Mouse (Mus musculus): ENCODE results near the gene A230050P20Rik. TPM values are rescaled to one million over a fixed set of nuclear protein-coding genes. Genes with fewer than 3 reads are reported as not detected.

The A230050P20Rik gene
- 1 to 10 TPM; 5.7 to 6.0 TPM for total RNA-seq (2023)

GRCm38 (mm10) chr9:20868448-20869001, at the start of gene A230050P20Rik:
TSS of gene A230050P20Rik (plus strand) at chr9:20868642.

GRCm38 (mm10) chr9:20879097-20879792, 10.8 kb downstream of the A230050P20Rik start, which contains the start of gene Angptl6:
TSS of gene Angptl6 (minus strand) at chr9:20879727.

GRCm38 (mm10) chr9:20887704-20888385, 19.4 kb downstream of the A230050P20Rik start, which contains the start of gene Ppan:
TSS of gene Ppan (plus strand) at chr9:20888175.

GRCm38 (mm10) chr9:20898511-20899073, 30.1 kb downstream of the A230050P20Rik start, which contains the start of gene Eif3g:
TSS of gene Eif3g (minus strand) at chr9:20898623.

Other genes with a start within 250 kb of the A230050P20Rik start
- 100 to 1,000 TPM; 321 to 327 TPM for gene Ubl5, start 225.8 kb upstream of the A230050P20Rik start, total RNA-seq (2023)
- gene Fbxl12, start 223.9 kb upstream of the A230050P20Rik start, total RNA-seq (2023): 10 to 100 TPM; 18.3 to 21.1 TPM
- gene Pin1, start 216.5 kb upstream of the A230050P20Rik start, total RNA-seq (2023): 1 to 10 TPM; 7.9 to 8.7 TPM
- gene Olfm2, start 122.3 kb upstream of the A230050P20Rik start, total RNA-seq (2023): not detected
- gene Col5a3, start 53.6 kb upstream of the A230050P20Rik start, total RNA-seq (2023): under 1 TPM; 0.68 to 0.83 TPM
- not detected for gene Rdh8, start 50.1 kb upstream of the A230050P20Rik start, total RNA-seq (2023)
- under 1 TPM; 0.22 to 0.51 TPM for gene Angptl6, start 11.1 kb downstream of the A230050P20Rik start, total RNA-seq (2023)
- gene Ppan, start 19.5 kb downstream of the A230050P20Rik start, total RNA-seq (2023): 10 to 100 TPM; 28.5 to 28.9 TPM
- gene Eif3g, start 30.0 kb downstream of the A230050P20Rik start, total RNA-seq (2023): 10 to 100 TPM; 79.3 to 80.8 TPM
- 100 to 1,000 TPM; 115 to 127 TPM for gene Dnmt1, start 91.2 kb downstream of the A230050P20Rik start, total RNA-seq (2023)
- gene S1pr2, start 108.1 kb downstream of the A230050P20Rik start, total RNA-seq (2023): 10 to 100 TPM in 1 of 2 experiments, 1 to 10 TPM in 1; 9.1 to 14.7 TPM
- gene Mrpl4, start 134.1 kb downstream of the A230050P20Rik start, total RNA-seq (2023): 10 to 100 TPM; 39.6 to 43.6 TPM
- 10 to 100 TPM; 16.6 to 17.7 TPM for gene Icam1, start 147.3 kb downstream of the A230050P20Rik start, total RNA-seq (2023)
- gene Icam4, start 160.7 kb downstream of the A230050P20Rik start, total RNA-seq (2023): 1 to 10 TPM; 5.5 to 7.8 TPM
- under 1 TPM; 0.26 TPM for gene Icam5, start 163.4 kb downstream of the A230050P20Rik start, total RNA-seq (2023)
- gene Zglp1, start 198.5 kb downstream of the A230050P20Rik start, total RNA-seq (2023): not detected
- gene Gm49373, start 204.5 kb downstream of the A230050P20Rik start, total RNA-seq (2023): under 1 TPM; 0.26 to 0.44 TPM
- 1 to 10 TPM; 6.6 to 8.3 TPM for gene Fdx1l, start 205.0 kb downstream of the A230050P20Rik start, total RNA-seq (2023)
- gene Gm38431, start 223.4 kb downstream of the A230050P20Rik start, total RNA-seq (2023): 1 to 10 TPM; 2.1 to 3.0 TPM
- gene Raver1, start 223.4 kb downstream of the A230050P20Rik start, total RNA-seq (2023): 10 to 100 TPM; 51.8 to 54.5 TPM